Mouse (Mus musculus): ENCODE data around the gene Krtap9-3. TPM values are rescaled to one million over a fixed set of nuclear protein-coding genes. Genes with fewer than 3 reads are reported as not detected.
"Not testable (repeated sequence)": the region's sequence is repeated elsewhere in the genome, so short reads cannot be mapped to it uniquely, and the experiment has no call there.

The Krtap9-3 gene
- total RNA-seq (2021) = not detected

DNA sequence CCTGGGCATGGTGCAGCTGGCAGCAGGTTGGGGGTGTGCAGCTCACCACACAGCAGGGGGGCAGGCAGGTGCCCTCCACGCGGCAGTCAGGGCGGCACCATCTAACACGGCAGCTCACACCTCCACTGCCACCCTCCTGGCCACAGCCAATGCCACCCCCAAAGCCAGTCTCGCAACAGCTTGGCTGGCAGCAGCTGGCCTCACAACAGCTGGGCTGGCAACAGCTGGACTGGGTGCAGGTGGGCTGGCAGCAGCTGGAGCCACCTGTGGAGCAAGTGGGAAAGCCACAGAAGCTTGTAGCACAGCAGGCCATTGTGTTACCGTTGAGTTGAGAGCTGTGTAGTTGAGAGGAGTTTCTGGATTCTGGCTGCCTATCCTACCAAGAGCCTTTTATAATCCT lies at the start of gene Krtap9-3:
Gene Krtap9-3 (minus strand): TSS at position 364 of the 400 bp plus-strand sequence.
- not testable (repeated sequence) for DNase-seq (ENCODE audit: extremely low spot score in 1 of 2, low spot score in 1 of 2)

DNA sequence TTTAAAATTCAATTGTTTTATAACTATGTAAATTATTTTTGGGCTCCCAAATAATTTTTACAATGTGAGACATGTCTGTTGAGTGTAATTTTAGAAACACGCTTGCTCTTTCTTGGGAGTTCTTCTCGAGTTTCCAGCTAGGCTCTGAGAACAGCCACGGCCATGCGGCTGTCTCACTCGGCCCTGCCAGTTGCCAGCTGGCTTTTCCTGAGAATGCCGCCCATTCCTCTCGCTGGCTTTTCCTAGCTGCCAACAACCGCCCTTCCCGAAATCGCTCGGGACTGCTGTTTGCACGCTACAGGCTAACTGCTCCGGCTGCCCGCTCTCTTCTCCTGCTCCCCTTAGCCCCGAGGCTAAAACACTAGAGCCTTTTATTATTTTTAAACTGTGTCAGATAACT lies 48.5 kb upstream of the Krtap9-3 start:
- DNase-seq (ENCODE audit: extremely low spot score in 1 of 2, low spot score in 1 of 2) = no peak

- no peak for DNase-seq (ENCODE audit: extremely low spot score in 1 of 2, low spot score in 1 of 2)
Observed at GRCm38 (mm10) chr11:99644351-99644750, 46.4 kb upstream of the Krtap9-3 start.

GRCm38 (mm10) chr11:99643635-99644139 lies 45.8 kb upstream of the Krtap9-3 start, which contains the start of gene Krtap4-7:
Krtap4-7 (minus strand) TSS chr11:99644089.
- not testable (repeated sequence) for DNase-seq (ENCODE audit: extremely low spot score in 1 of 2, low spot score in 1 of 2)

- DNase-seq (ENCODE audit: extremely low spot score in 1 of 2, low spot score in 1 of 2) = no peak
Observed at GRCm38 (mm10) chr11:99640926-99641325, 43.0 kb upstream of the Krtap9-3 start.

- no peak for DNase-seq (ENCODE audit: extremely low spot score in 1 of 2, low spot score in 1 of 2)
Observed at GRCm38 (mm10) chr11:99637086-99637485, 39.2 kb upstream of the Krtap9-3 start.

DNA sequence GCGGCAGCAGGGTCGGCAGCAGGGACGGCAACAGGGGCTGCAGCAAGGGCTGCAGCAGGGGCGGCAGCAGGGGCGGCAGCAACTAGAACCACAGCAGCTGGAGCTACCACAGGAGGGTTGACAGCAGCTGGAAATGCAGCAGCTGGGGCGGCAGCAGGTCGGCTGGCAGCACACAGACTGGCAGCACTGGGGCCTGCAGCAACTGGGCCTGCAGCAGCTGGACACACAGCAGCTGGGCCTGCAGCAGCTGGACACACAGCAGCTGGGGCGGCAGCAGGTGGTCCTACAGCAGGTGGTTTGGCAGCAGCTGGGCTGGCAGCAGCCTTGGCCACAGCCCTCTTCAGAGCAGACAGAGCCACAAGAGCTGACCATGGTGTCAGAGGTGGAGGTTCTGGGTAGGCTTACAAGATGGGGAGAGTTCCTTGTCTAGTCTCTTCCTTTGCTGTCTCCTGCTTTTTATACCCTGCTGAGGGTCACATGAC lies 36.8 kb upstream of the Krtap9-3 start, which contains the start of gene Krtap4-2:
Gene Krtap4-2 (minus strand): TSS at position 432 of the 482 bp plus-strand sequence.
- DNase-seq (ENCODE audit: extremely low spot score in 1 of 2, low spot score in 1 of 2) = no peak

DNA sequence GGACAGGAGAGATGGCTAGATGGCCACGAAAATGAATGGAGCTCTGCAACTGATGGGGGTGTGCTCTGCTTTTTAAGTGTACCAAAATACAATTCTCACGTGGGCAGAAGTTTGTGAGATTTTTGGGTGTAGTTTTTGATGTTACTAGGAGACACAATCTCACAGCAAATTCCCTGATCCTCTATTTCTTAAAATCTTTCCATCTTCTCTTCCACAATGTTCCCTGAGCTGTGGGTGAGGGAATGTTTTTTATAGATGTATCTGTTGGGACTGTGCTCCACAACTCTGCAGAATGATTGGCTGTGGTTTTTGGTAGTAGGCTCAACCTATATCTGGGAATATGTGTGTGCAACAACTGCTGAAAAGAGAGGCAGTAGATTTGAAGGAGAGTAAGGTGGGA lies 35.4 kb upstream of the Krtap9-3 start:
- no peak for DNase-seq (ENCODE audit: extremely low spot score in 1 of 2, low spot score in 1 of 2)

- DNase-seq (ENCODE audit: extremely low spot score in 1 of 2, low spot score in 1 of 2) = no peak
Observed at GRCm38 (mm10) chr11:99630890-99631289, 33.0 kb upstream of the Krtap9-3 start.

GRCm38 (mm10) chr11:99628138-99628537 lies 30.2 kb upstream of the Krtap9-3 start, which contains the start of gene Krtap4-1:
Krtap4-1 (minus strand) TSS chr11:99628238.
- no peak for DNase-seq (ENCODE audit: extremely low spot score in 1 of 2, low spot score in 1 of 2)

DNA sequence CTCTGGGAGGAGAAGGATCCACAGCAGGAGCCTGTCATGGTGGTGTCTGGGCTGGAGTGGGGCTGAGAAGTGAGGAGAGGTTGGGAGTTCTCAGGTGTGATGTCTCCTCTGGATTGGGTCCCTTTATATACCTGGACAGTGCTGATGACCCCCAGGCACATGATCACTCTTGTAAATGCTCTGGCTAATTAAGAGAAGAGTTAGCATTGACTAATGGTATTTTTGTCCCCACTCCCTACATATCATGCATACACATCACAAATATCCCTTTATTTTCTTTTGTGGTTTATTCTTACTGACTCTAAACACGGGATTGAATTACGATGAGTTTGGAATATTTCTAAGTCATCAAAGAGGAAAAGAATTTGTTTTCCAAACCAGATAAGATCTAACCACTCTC lies 22.4 kb upstream of the Krtap9-3 start, which contains the start of gene Gm11562:
Gene Gm11562 (minus strand): TSS at position 101 of the 400 bp plus-strand sequence.
- no peak for DNase-seq (ENCODE audit: extremely low spot score in 1 of 2, low spot score in 1 of 2)

DNA sequence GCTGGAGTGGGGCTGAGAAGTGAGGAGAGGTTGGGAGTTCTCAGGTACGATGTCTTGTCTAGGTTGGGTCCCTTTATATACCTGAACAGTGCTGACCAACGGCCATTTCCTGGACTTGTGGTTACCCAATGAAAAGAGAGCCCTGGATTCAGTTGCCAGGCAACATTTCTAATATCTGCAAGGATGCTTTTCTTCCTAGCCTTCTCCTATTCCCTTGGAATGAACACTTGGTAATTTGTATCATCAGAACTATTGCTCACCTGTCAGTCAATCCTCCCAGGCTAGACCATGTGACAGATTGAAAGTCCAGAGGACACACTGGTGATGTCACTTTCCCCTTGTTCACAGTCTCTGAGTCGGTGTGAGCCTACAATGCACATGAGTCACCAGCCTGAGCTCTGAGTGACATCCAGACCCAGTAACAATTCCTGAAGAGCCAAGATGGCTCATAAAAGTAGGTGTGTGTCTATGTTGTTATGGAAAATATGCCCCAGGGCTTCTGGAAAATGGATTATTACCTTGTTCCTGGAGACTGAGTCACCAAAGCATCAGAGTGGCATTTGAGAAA lies 17.0 kb upstream of the Krtap9-3 start, which contains the start of gene Krtap2-4:
Gene Krtap2-4 (minus strand): TSS at position 51 of the 568 bp plus-strand sequence.
- no peak for DNase-seq (ENCODE audit: extremely low spot score in 1 of 2, low spot score in 1 of 2)

DNA sequence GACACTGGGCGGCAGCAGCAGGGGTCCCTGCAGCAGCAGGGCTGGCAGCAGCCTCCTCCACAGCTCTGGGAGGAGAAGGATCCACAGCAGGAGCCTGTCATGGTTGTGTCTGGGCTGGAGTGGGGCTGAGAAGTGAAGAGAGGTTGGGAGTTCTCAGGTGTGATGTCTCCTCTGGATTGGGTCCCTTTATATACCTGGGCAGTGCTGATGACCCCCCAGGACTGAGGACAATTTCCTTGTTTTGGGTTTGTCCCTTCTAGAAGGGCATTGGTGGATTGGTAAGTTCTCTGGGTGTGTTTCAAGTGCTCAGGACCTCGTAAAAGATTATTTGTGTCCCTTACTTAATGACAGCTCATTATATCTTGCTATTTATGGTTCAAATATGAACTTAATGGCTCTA lies 12.2 kb upstream of the Krtap9-3 start, which contains the start of gene Gm11937:
Gene Gm11937 (minus strand): TSS at position 101 of the 400 bp plus-strand sequence.
- DNase-seq (ENCODE audit: extremely low spot score in 1 of 2, low spot score in 1 of 2) = not testable (repeated sequence)

DNA sequence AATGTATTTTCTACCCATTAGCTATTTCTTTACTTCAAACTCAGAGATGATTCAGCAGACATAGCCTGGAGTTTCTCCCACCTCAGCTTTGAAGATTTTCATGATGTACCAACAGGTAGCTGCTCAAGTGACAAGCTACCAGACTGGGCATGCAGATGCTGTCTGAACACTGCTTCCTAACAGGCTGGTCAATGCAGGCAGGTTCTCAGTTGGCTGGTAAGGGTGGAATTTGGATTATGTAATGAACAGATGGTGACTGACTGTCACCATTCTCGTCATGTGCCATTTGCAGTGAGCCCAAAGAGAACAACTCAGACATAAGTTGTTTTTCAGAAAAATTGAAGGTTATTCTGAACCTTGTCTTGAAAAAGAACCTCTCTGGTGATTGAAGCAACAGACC lies 11.2 kb upstream of the Krtap9-3 start:
- peak in 1 of 2 experiments; percentile 7 for DNase-seq (ENCODE audit: extremely low spot score in 1 of 2, low spot score in 1 of 2)

DNA sequence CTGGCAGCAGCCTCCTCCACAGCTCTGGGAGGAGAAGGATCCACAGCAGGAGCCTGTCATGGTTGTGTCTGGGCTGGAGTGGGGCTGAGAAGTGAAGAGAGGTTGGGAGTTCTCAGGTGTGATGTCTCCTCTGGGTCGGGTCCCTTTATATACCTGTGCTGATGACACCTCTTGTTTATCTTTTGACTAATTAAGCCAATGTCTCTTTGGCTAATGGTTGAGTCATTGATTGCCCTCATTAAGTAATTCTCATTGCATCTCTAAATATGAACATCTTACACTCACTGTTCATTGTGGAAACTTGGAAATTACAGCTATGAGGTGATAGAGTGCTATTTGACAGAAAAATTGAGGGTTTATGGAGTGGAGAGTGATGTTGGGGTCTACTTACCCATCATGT lies 5.3 kb upstream of the Krtap9-3 start, which contains the start of gene Gm11938:
Gene Gm11938 (minus strand): TSS at position 101 of the 400 bp plus-strand sequence.
- DNase-seq (ENCODE audit: extremely low spot score in 1 of 2, low spot score in 1 of 2) = not testable (repeated sequence)

GRCm38 (mm10) chr11:99590981-99591380 lies 6.9 kb downstream of the Krtap9-3 start, which contains the start of gene Krtap1-3:
Krtap1-3 (minus strand) TSS chr11:99591339.
- DNase-seq (ENCODE audit: extremely low spot score in 1 of 2, low spot score in 1 of 2) = no peak

- peak in 1 of 2 experiments; percentile 35 for DNase-seq (ENCODE audit: extremely low spot score in 1 of 2, low spot score in 1 of 2)
Observed at GRCm38 (mm10) chr11:99585096-99585495, 12.8 kb downstream of the Krtap9-3 start.

GRCm38 (mm10) chr11:99583245-99583704 lies 14.6 kb downstream of the Krtap9-3 start, which contains the start of gene Krtap1-4:
Krtap1-4 (minus strand) TSS chr11:99583654.
- DNase-seq (ENCODE audit: extremely low spot score in 1 of 2, low spot score in 1 of 2) = no peak

DNA sequence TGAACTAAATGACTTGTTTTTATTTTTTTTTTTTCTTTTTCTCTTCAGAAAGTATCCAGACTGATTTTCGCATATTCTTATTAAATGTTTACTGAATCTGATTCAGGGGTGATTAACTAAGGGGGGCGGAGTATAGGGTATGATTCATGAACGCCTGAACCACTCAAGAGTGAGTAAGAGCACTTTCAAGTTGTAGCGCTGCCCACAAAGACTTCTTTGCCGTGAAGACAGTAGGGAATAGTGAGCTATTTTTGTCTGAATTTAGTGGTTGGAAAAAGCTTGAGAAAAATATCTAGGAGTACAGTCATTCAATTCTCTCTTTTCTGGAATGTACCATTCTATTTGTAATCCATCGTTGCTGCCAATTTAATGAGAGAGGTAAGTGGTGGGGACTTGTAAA lies 16.3 kb downstream of the Krtap9-3 start:
- DNase-seq (ENCODE audit: extremely low spot score in 1 of 2, low spot score in 1 of 2) = no peak

GRCm38 (mm10) chr11:99581051-99581450 lies 16.9 kb downstream of the Krtap9-3 start:
- no peak for DNase-seq (ENCODE audit: extremely low spot score in 1 of 2, low spot score in 1 of 2)

DNA sequence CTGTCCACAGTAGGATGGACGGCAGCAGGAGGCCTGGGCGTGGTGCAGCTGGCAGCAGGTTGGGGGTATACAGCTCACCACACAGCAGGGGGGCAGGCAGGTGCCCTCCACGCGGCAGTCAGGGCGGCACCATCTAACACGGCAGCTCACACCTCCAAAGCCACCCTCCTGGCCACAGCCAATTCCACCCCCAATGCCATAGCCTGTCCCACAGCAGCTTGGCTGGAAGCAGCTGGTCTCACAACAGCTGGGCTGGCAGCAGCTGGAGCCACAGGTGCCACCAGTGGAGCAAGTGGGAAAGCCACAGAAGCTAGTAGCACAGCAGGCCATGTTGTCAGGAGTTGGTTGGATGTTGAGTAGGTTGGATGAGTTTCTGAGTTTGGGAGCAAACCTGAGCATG lies 17.3 kb downstream of the Krtap9-3 start, which contains the start of gene Krtap1-5:
Gene Krtap1-5 (minus strand): TSS at position 381 of the 400 bp plus-strand sequence.
- no peak for DNase-seq (ENCODE audit: extremely low spot score in 1 of 2, low spot score in 1 of 2)
